Mouse (Mus musculus): ENCODE results near the gene Slirp.
A peak's percentile ranks its signal among the peaks of the same experiment; 100 is the strongest.

Gene Slirp

GRCm38 (mm10) chr12:87443700-87444122 is at the start of gene Slirp, which contains the start of gene Alkbh1:
TSS of gene Slirp (plus strand) at chr12:87443896.
TSS of gene Alkbh1 (minus strand) at chr12:87444017.
- peak; percentile 73 to 77 for DNase-seq (ENCODE audit: low read depth in 1 of 2, low spot score in 2 of 2)

GRCm38 (mm10) chr12:87394316-87394715 is 49.4 kb upstream of the Slirp start:
- no peak for DNase-seq (ENCODE audit: low read depth in 1 of 2, low spot score in 2 of 2)

GRCm38 (mm10) chr12:87397126-87397525 is 46.6 kb upstream of the Slirp start:
- DNase-seq (ENCODE audit: low read depth in 1 of 2, low spot score in 2 of 2), result no peak

GRCm38 (mm10) chr12:87397811-87398417 is 45.8 kb upstream of the Slirp start:
- DNase-seq (ENCODE audit: low read depth in 1 of 2, low spot score in 2 of 2), result no peak

GRCm38 (mm10) chr12:87399119-87399819 is 44.4 kb upstream of the Slirp start:
- DNase-seq (ENCODE audit: low read depth in 1 of 2, low spot score in 2 of 2), result no peak

- DNase-seq (ENCODE audit: low read depth in 1 of 2, low spot score in 2 of 2), result no peak
Observed at GRCm38 (mm10) chr12:87401883-87402282, 41.8 kb upstream of the Slirp start.

GRCm38 (mm10) chr12:87405165-87405564 is 38.5 kb upstream of the Slirp start:
- DNase-seq (ENCODE audit: low read depth in 1 of 2, low spot score in 2 of 2), result no peak

GRCm38 (mm10) chr12:87405721-87406120 is 38.0 kb upstream of the Slirp start:
- no peak for DNase-seq (ENCODE audit: low read depth in 1 of 2, low spot score in 2 of 2)

- no peak for DNase-seq (ENCODE audit: low read depth in 1 of 2, low spot score in 2 of 2)
Observed at GRCm38 (mm10) chr12:87407869-87408605, 35.7 kb upstream of the Slirp start.

GRCm38 (mm10) chr12:87409123-87409522 is 34.6 kb upstream of the Slirp start:
- no peak for DNase-seq (ENCODE audit: low read depth in 1 of 2, low spot score in 2 of 2)

- no peak for DNase-seq (ENCODE audit: low read depth in 1 of 2, low spot score in 2 of 2)
Observed at GRCm38 (mm10) chr12:87410999-87411398, 32.7 kb upstream of the Slirp start.

- peak; percentile 22 to 41 for DNase-seq (ENCODE audit: low read depth in 1 of 2, low spot score in 2 of 2)
Observed at GRCm38 (mm10) chr12:87413179-87413790, 30.4 kb upstream of the Slirp start.

- DNase-seq (ENCODE audit: low read depth in 1 of 2, low spot score in 2 of 2), result no peak
Observed at GRCm38 (mm10) chr12:87415358-87415757, 28.3 kb upstream of the Slirp start.

GRCm38 (mm10) chr12:87416690-87417089 is 27.0 kb upstream of the Slirp start:
- DNase-seq (ENCODE audit: low read depth in 1 of 2, low spot score in 2 of 2), result no peak

- DNase-seq (ENCODE audit: low read depth in 1 of 2, low spot score in 2 of 2), result no peak
Observed at GRCm38 (mm10) chr12:87418921-87419320, 24.8 kb upstream of the Slirp start.

GRCm38 (mm10) chr12:87419974-87420485 is 23.7 kb upstream of the Slirp start:
- no peak for DNase-seq (ENCODE audit: low read depth in 1 of 2, low spot score in 2 of 2)

GRCm38 (mm10) chr12:87421708-87422507 is 21.8 kb upstream of the Slirp start:
- no peak for DNase-seq (ENCODE audit: low read depth in 1 of 2, low spot score in 2 of 2)

- no peak for DNase-seq (ENCODE audit: low read depth in 1 of 2, low spot score in 2 of 2)
Observed at GRCm38 (mm10) chr12:87423700-87424099, 20.0 kb upstream of the Slirp start.

GRCm38 (mm10) chr12:87424516-87424915 is 19.2 kb upstream of the Slirp start:
- DNase-seq (ENCODE audit: low read depth in 1 of 2, low spot score in 2 of 2), result no peak

GRCm38 (mm10) chr12:87426354-87427031 is 17.2 kb upstream of the Slirp start:
- DNase-seq (ENCODE audit: low read depth in 1 of 2, low spot score in 2 of 2), result no peak

All from monocyte, adult 2 months (primary cell).